Mouse (Mus musculus): ENCODE measurements around the gene Gab1.

Gene Gab1

DNA sequence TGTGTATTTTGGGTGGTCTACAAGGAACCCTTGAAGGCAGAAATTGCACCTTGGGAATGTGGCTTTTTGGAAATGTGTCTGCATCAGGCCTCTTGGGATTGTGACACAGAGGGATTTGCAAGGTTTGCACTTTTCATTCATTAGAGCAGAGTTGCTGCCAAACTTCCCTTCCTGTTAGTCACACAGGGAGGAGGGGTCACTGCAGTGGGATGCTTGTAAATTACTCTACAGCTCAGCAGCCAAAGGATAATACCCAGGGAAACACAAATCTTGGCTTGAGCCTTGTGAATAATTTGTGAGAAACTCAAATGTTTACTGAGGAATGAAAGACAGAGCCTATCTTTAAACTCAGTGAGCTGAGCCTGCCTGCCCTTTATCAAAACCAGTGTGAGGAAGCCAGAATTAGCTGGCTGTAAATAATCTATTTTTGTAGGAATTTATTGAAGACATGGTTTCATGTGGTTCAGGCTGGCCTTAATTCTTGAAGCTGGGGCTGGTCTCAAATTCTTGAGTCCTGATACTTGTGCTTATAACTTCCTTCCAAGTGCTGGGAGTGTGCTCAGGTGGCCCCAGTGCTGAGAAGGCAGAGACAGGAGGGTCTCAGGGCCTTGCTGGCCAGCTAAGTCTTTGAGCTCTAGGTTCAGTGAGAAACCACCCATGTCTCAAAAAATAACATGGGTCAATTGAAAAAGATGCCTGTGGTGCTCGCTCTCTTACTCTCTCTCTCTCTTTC is 32.9 kb upstream of the Gab1 start:
- H3K27me3 ChIP-seq (ENCODE audit: insufficient read depth, low read length), result no peaks in the 10 kb centered on the region
- H3K36me3 ChIP-seq (ENCODE audit: insufficient read depth, low read length), result no peaks in the 10 kb centered on the region
- H3K4me1 ChIP-seq (replicated peaks; ENCODE audit: low read depth, low read length), result peaks cover 27% of the 10 kb centered on the region
- H3K9me3 ChIP-seq (ENCODE audit: low read length), result no peaks in the 10 kb centered on the region
- TF ChIP-seq CTCF (conservative IDR thresholded peaks at IDR 0.05; ENCODE audit: low read length), result no peak
- TF ChIP-seq POU5F1 (IDR thresholded peaks at IDR 0.05; ENCODE audit: borderline replicate concordance, low read length), result no peak
- no peak for TF ChIP-seq NANOG (IDR thresholded peaks at IDR 0.05; ENCODE audit: borderline replicate concordance, low read length)
- H3K4me3 ChIP-seq (replicated peaks; ENCODE audit: low read length), result no peak overlapping the region

DNA sequence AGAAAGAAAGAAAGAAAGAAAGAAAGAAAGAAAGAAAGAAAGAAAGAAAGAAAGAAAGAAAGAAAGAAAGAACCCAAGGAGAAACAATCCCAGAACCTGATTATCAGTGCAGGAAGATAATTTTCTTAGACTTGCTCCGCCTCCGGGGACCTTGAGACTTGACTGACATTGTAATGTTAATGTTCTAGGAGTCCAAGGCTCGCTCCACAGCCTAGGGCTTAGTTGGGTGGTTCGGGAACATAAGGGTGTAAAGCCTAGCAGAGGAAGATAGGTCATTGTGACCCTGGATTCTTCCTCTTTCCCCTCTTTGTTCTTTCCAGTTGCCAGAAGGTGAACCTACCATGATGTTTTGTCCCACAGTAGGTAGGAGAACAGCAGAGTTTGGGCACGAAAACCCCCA is 31.1 kb upstream of the Gab1 start:
- H3K4me3 ChIP-seq (replicated peaks; ENCODE audit: low read length), result no peak overlapping the region
- H3K4me1 ChIP-seq (replicated peaks; ENCODE audit: low read depth, low read length), result peaks cover 28% of the 10 kb centered on the region
- H3K36me3 ChIP-seq (ENCODE audit: insufficient read depth, low read length), result no peaks in the 10 kb centered on the region
- H3K9me3 ChIP-seq (ENCODE audit: low read length), result no peaks in the 10 kb centered on the region
- TF ChIP-seq CTCF (conservative IDR thresholded peaks at IDR 0.05; ENCODE audit: low read length) (no peak), POU5F1 (IDR thresholded peaks at IDR 0.05; ENCODE audit: borderline replicate concordance, low read length) (peak; percentile 58; the same call in 1 of the 2 replicates), NANOG (IDR thresholded peaks at IDR 0.05; ENCODE audit: borderline replicate concordance, low read length) (no peak)
- H3K27me3 ChIP-seq (ENCODE audit: insufficient read depth, low read length), result no peaks in the 10 kb centered on the region

DNA sequence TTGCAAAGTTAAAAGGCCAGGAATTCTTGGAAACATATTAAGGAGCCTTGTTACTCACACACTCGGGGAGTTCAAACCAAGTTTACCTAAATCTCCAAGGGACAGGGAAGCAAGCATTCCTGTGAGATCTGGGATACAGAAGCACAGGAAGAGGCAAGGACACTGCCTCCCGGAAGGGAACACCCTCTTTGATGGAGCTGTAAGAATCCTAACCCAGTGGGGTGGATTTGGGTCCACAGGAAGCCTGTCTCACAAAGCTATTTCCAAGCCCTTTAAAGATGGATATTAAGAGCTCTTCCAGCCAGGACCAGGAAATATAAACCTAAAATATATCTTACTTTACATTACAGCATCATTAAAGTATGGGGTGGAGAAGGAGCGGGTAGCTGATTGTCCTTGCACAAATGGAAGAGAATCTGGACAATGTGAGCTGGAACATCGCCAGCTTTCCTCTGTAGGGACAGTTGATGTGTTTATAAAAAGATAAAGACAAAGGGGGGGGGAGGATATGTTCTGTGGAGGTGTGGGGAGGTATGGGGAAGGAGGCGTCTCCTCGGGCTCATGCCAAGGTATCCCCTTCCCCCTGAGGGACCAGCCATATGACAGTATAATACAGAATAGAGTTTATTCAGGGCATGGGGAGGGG is 28.1 kb upstream of the Gab1 start:
- Histone ChIP-seq H3K27me3 (ENCODE audit: insufficient read depth, low read length) (no peaks in the 10 kb centered on the region), H3K4me1 (replicated peaks; ENCODE audit: low read depth, low read length) (peaks cover 28% of the 10 kb centered on the region), H3K4me3 (replicated peaks; ENCODE audit: low read length) (no peak overlapping the region), H3K36me3 (ENCODE audit: insufficient read depth, low read length) (no peaks in the 10 kb centered on the region), H3K9me3 (ENCODE audit: low read length) (no peaks in the 10 kb centered on the region)
- TF ChIP-seq CTCF (conservative IDR thresholded peaks at IDR 0.05; ENCODE audit: low read length) (no peak), POU5F1 (IDR thresholded peaks at IDR 0.05; ENCODE audit: borderline replicate concordance, low read length) (no peak), NANOG (IDR thresholded peaks at IDR 0.05; ENCODE audit: borderline replicate concordance, low read length) (no peak)

DNA sequence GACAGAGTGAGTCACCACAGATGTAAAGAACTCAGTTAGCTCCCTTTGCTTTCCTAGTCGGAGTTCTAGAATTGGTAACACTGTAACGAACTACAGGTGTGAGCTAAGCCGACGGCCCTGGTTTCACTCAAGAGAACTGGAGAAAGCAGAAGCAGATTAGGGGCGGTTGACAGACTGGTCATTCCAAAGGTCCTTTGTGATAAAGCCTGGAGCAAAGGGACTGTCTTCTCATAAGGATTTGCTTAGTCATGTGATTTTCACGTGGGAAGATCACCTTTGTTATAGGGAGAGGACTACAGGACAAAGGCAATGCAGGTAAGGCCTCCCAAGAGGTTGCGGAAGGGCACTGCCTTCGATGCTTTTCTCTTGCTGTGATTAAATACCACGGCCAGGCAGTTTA is 22.0 kb upstream of the Gab1 start:
- TF ChIP-seq NANOG (IDR thresholded peaks at IDR 0.05; ENCODE audit: borderline replicate concordance, low read length) (no peak), POU5F1 (IDR thresholded peaks at IDR 0.05; ENCODE audit: borderline replicate concordance, low read length) (no peak), CTCF (conservative IDR thresholded peaks at IDR 0.05; ENCODE audit: low read length) (no peak)
- H3K4me3 ChIP-seq (replicated peaks; ENCODE audit: low read length), result no peak overlapping the region
- H3K27me3 ChIP-seq (ENCODE audit: insufficient read depth, low read length), result no peaks in the 10 kb centered on the region
- H3K36me3 ChIP-seq (ENCODE audit: insufficient read depth, low read length), result no peaks in the 10 kb centered on the region
- no peaks in the 10 kb centered on the region for H3K4me1 ChIP-seq (replicated peaks; ENCODE audit: low read depth, low read length)
- H3K9me3 ChIP-seq (ENCODE audit: low read length), result peaks cover 10% of the 10 kb centered on the region

DNA sequence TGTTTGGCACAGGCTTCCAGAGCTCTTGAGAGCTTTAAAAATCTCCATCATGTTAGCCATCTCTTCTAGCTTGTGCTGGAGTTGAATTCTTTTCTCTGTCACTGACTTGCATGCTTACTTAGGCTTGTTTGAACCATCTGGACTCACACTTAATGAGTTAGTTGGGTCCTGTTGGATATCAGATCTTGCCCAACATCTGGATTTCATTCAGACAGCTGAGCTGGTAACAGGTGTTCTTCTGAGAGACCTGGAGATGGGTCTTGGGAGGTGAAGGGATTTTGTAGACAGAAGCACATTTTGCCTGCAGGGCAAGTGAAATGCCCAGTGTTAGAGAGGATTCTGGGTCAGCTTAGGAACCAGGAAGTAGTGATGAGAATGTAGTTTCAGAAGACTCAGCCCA is 19.0 kb upstream of the Gab1 start:
- Histone ChIP-seq H3K4me1 (replicated peaks; ENCODE audit: low read depth, low read length) (no peaks in the 10 kb centered on the region), H3K27me3 (ENCODE audit: insufficient read depth, low read length) (peaks cover 2% of the 10 kb centered on the region; the same call in 1 of the 2 replicates), H3K9me3 (ENCODE audit: low read length) (peaks cover 10% of the 10 kb centered on the region), H3K4me3 (replicated peaks; ENCODE audit: low read length) (no peak overlapping the region), H3K36me3 (ENCODE audit: insufficient read depth, low read length) (no peaks in the 10 kb centered on the region)
- TF ChIP-seq CTCF (conservative IDR thresholded peaks at IDR 0.05; ENCODE audit: low read length) (no peak), NANOG (IDR thresholded peaks at IDR 0.05; ENCODE audit: borderline replicate concordance, low read length) (no peak), POU5F1 (IDR thresholded peaks at IDR 0.05; ENCODE audit: borderline replicate concordance, low read length) (no peak)

DNA sequence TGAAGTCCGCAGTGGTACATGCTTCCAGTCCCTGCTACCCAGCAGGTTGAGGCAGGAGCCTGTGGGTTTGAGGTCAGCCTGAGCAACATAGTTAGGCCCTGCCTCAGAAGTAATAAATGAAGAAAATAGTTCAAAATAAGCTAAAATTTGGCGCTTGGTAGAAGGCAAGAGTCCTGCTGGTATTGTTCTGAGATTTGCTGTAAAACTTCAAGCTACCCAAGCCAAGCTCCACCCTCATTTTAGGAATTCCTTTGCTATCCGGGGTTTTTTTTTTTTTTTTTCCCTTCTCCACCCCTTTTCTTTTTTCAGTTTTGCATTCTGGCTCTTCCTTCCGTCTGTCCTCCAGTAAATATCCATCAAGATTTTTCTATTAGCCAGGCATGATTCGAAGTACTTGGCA is 15.7 kb upstream of the Gab1 start:
- Histone ChIP-seq H3K27me3 (ENCODE audit: insufficient read depth, low read length) (peaks cover 2% of the 10 kb centered on the region; the same call in 1 of the 2 replicates), H3K4me1 (replicated peaks; ENCODE audit: low read depth, low read length) (0 out of 2 replicates have a peak, but pooled peaks cover 1% of the 10 kb centered on the region), H3K9me3 (ENCODE audit: low read length) (0 out of 2 replicates have a peak, but pooled peaks cover 1% of the 10 kb centered on the region), H3K36me3 (ENCODE audit: insufficient read depth, low read length) (no peaks in the 10 kb centered on the region), H3K4me3 (replicated peaks; ENCODE audit: low read length) (no peak overlapping the region)
- TF ChIP-seq NANOG (IDR thresholded peaks at IDR 0.05; ENCODE audit: borderline replicate concordance, low read length) (no peak), POU5F1 (IDR thresholded peaks at IDR 0.05; ENCODE audit: borderline replicate concordance, low read length) (no peak), CTCF (conservative IDR thresholded peaks at IDR 0.05; ENCODE audit: low read length) (no peak)

DNA sequence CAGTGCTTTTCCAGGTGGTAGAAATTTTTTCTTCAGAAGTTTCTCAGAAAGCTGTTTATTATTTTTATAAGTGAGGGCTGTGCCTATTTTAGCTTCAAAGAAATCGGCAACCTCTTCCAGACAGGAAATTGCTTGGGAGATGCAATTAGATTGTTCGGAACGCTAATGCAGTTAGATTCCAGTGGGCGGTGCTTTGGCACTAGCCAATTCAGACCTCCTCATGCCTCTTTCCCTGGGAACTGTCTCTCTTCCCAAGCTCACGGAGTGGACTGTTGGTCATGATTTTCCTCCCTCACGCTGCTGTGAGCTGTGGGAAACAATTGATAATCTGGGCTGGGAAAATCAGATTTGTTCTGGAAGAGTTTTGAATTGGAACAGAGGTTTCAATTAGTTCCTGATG is 15.1 kb upstream of the Gab1 start:
- Histone ChIP-seq H3K27me3 (ENCODE audit: insufficient read depth, low read length) (peaks cover 2% of the 10 kb centered on the region; the same call in 1 of the 2 replicates), H3K4me3 (replicated peaks; ENCODE audit: low read length) (no peak overlapping the region), H3K4me1 (replicated peaks; ENCODE audit: low read depth, low read length) (peaks cover 7% of the 10 kb centered on the region), H3K36me3 (ENCODE audit: insufficient read depth, low read length) (no peaks in the 10 kb centered on the region), H3K9me3 (ENCODE audit: low read length) (no peaks in the 10 kb centered on the region)
- TF ChIP-seq CTCF (conservative IDR thresholded peaks at IDR 0.05; ENCODE audit: low read length), result no peak
- TF ChIP-seq NANOG (IDR thresholded peaks at IDR 0.05; ENCODE audit: borderline replicate concordance, low read length), result no peak
- TF ChIP-seq POU5F1 (IDR thresholded peaks at IDR 0.05; ENCODE audit: borderline replicate concordance, low read length), result no peak

DNA sequence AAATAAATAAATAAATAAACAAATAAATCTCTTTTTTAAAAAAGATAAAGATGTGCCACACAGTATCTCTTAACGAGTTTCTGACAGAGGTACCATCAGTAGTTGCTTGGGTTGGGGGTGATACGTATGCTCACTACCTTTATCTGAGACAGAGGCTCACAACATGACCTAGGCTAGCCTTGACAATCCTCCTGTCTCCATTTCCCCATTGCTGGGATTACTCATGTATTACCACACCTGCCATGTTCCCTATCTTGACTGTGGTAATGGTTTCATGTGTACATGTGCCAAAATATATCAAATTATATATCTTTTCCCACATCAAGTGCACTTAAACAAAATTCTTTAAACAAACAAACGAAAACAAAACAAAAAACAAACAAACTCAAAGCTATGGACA is 14.2 kb upstream of the Gab1 start:
- H3K4me1 ChIP-seq (replicated peaks; ENCODE audit: low read depth, low read length), result peaks cover 7% of the 10 kb centered on the region

More for the DNA sequence above, 14.2 kb upstream of the Gab1 start:
- no peaks in the 10 kb centered on the region for H3K36me3 ChIP-seq (ENCODE audit: insufficient read depth, low read length)
- H3K4me3 ChIP-seq (replicated peaks; ENCODE audit: low read length), result no peak overlapping the region
- H3K9me3 ChIP-seq (ENCODE audit: low read length), result no peaks in the 10 kb centered on the region
- TF ChIP-seq CTCF (conservative IDR thresholded peaks at IDR 0.05; ENCODE audit: low read length), result no peak
- TF ChIP-seq NANOG (IDR thresholded peaks at IDR 0.05; ENCODE audit: borderline replicate concordance, low read length), result no peak
- TF ChIP-seq POU5F1 (IDR thresholded peaks at IDR 0.05; ENCODE audit: borderline replicate concordance, low read length), result no peak
- peaks cover 2% of the 10 kb centered on the region; the same call in 1 of the 2 replicates for H3K27me3 ChIP-seq (ENCODE audit: insufficient read depth, low read length)

All from E14TG2a.4 (cell line).